Mouse (Mus musculus): ENCODE data around the gene Dpysl4.

- TF ChIP-seq POLR2A (IDR thresholded peaks at IDR 0.05; ENCODE audit: low read depth, low read length) (no peak), CTCF (IDR thresholded peaks at IDR 0.05; ENCODE audit: extremely low read depth, insufficient read length, insufficient replicate concordance, low read depth, low read length) (no peak)
These were observed 4.4 kb downstream of the Dpysl4 start for GRCm38 (mm10) chr7:139089892-139090874.
